Mouse (Mus musculus): ENCODE results near the gene Egln2. TPM values are rescaled to one million over a fixed set of nuclear protein-coding genes. Genes with fewer than 3 reads are reported as not detected.

Gene Egln2
- polyA plus RNA-seq, 1 experiment from 2014 or later: 31.1 TPM

DNA sequence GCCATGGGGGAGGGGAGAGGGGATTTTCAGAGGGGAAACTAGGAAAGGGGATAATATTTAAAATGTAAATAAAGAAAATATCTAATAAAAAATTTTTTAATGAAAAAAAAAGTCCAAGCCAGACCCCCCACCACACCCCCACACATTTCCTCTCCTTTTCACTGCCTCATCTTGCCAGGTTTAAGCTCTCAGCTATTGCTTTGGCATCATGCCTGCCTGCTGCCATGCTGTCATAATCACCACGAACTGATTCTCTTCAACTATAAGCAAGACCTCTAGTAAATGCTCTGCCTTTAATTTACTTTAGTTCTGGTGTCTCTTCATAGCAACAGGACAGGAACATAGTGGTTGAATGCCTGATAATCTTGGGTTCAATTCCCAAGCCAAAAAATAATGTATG lies 15.9 kb upstream of the Egln2 start:
- no peak overlapping the region for H3K4me3 ChIP-seq (ENCODE audit: inconsistent target)
- peaks cover 25% of the 10 kb centered on the region; the same call in 1 of the 2 replicates for H3K36me3 ChIP-seq (ENCODE audit: inconsistent target)
- WGBS (ENCODE audit: missing documents): 81% methylated on average over 1 of the region's 1 CpGs
- no peak overlapping the region for H3K27ac ChIP-seq
- H3K79me2 ChIP-seq (ENCODE audit: inconsistent target): peaks cover 6% of the 10 kb centered on the region; the same call in 1 of the 2 replicates

DNA sequence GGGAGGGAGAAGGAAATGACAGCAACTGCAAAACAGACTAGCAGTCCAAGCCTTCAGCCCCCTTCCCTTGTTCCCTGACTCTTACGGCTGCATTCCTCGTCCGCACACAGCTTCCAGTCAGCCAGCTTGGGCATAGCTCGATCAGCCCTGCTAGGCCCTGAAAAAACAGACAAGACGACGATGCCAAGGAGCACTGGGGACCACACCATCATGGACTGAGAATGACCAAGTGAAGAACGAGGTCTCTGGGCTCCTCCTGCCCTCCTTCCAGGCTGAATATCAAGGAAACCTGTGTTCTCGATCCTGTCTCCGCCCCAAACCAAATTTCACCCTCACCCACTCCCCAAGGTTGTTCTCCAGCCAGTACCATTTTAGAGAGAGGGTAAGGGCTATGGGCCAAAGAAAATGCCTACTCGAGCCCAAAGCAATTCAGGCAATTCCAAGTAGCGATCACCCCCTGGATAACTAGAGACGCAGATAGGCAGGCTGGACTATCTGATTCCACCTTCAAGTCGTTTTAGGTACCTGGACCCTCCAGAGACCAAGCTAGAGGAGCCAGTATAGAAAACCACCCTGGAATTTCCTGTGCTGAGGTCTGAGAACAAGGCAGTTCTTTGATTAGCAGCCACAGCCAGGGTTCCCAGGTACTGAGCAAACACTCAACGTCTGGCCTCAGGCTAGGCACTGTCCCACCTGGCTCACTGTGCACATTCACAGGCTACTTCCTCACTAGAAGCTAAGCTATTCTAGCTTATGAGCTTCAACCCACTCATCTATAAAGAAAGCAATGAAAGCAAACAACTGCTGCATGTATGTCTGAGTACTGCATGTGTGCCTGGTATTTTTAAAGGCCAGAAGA lies 14.5 kb upstream of the Egln2 start, which contains the start of the genes Gm21983 and Mia:
Gene Gm21983, minus strand, starts transcription at position 250 of the 859 bp plus-strand sequence.
Gene Mia, minus strand, starts transcription at position 321 of the 859 bp plus-strand sequence.
- 89% methylated on average over 14 of the region's 14 CpGs for WGBS (ENCODE audit: missing documents)
- Histone ChIP-seq H3K4me3 (ENCODE audit: inconsistent target) (no peak within 1 kb of the TSS), H3K79me2 (ENCODE audit: inconsistent target) (peaks cover 18% of the 10 kb centered on the region; the same call in 1 of the 2 replicates), H3K36me3 (ENCODE audit: inconsistent target) (peaks cover 12% of the 10 kb centered on the region; the same call in 1 of the 2 replicates), H3K27ac (no peak within 1 kb of the TSS)

DNA sequence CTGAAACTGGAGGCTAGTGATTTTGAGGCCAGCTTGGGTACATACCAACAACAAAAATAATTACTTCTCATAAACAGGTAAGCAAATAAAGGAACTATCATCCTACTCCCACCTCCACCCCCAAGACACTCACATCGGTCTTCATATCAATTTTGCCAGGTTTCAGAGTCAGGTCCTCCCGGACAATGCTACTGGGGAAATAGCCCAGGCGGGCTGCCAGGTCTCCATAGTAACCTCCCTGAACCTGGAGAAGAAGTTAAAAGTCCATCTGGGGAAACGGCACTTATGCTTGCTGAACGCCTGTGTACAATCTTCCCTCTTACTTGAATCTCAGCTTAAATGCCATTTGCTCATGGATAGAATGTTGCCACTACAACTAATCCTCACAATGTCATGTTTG lies 13.4 kb upstream of the Egln2 start:
- Histone ChIP-seq H3K79me2 (ENCODE audit: inconsistent target) (peaks cover 23% of the 10 kb centered on the region; the same call in 1 of the 2 replicates), H3K27ac (no peak overlapping the region), H3K4me3 (ENCODE audit: inconsistent target) (no peak overlapping the region), H3K36me3 (ENCODE audit: inconsistent target) (peaks cover 5% of the 10 kb centered on the region; the same call in 1 of the 2 replicates)
- WGBS (ENCODE audit: missing documents): 90% methylated on average over 5 of the region's 5 CpGs

DNA sequence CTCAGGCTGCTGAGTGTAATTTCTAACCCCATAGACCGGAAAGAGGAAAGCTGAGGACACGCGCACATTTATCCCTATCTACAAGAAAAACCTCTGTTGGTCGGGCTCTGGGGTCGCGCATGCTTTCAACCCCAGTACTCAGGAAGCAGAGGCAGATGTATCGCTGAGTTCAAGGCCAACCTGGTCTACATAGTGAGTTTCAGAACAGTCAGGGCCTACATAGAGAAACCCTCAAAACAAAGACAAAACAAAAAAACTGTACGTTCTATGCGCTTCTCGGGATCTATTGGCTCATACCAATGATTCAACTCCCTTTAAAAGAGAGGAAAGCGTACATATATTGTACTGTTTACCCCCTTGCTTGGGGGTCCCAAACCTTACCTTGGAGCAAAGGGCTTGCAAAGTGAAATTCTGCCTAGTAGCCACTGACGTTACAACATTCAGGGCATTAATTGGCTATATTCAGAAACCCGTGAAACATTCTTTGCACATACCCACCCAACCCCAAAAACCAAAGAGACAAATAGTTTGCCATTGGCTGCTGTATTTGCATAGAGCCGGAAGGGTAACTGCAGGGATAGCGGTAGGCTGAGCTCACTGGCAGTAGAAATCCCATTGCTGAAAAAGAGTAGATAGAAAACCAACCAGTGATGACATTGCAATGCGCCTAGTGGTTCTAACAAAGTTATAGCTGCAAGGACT lies 12.8 kb upstream of the Egln2 start:
- Histone ChIP-seq H3K36me3 (ENCODE audit: inconsistent target) (peaks cover 7% of the 10 kb centered on the region; the same call in 1 of the 2 replicates), H3K79me2 (ENCODE audit: inconsistent target) (peaks cover 23% of the 10 kb centered on the region; the same call in 1 of the 2 replicates), H3K4me3 (ENCODE audit: inconsistent target) (peak overlapping the region; percentile 26), H3K27ac (peak overlapping the region; percentile 44)
- 53% methylated on average over 16 of the region's 16 CpGs for WGBS (ENCODE audit: missing documents)

DNA sequence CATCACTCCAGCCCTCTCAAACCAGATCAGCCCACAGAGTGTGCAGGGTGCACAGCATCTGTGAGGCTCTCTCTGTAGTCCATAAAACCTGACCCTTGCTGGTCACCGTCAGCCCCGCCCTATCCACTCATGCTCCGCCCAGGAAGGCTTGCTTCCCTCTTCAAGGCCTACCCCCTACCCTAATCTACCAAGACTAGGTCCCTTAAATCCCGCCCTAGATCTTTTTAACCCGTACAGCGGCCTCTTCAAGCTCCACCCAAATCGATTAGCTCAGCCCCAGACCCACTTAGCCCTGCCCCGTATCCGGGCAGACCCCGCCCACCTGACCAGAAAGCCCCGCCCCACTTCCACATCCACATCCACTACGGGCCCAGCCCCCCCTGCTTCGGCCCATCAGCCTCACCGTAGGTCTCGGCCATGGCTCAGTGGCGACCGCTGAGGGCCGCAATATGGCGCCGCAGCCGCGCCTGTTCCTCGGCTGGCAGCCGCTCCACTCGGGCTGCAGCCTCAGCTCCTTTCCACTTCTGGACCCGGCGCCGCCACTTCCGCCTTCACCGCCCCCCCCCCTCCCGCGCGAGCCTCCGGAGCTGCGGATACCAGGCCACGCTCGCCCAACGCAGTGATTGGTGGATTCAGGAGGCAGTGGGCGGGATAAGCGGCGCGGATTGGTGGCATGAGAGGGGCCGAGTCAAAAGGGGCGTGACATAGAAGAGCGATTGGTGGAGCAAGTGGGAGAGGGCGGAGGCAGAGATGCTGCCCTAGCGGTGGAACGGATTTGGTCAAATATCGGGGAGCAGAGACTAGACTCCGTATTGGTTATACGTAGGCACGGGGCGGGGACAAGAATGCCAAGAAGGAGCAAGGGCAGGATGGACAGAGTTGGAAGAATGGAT lies 12.0 kb upstream of the Egln2 start, which contains the start of gene Rab4b:
Gene Rab4b, minus strand, starts transcription at position 573 of the 893 bp plus-strand sequence.
- peak within 1 kb of the TSS; percentile 59 for H3K4me3 ChIP-seq (ENCODE audit: inconsistent target)
- peak within 1 kb of the TSS; percentile 55 for H3K27ac ChIP-seq
- under 1% methylated on average over 46 of the region's 53 CpGs for WGBS (ENCODE audit: missing documents)
- H3K79me2 ChIP-seq (ENCODE audit: inconsistent target): peaks cover 23% of the 10 kb centered on the region; the same call in 1 of the 2 replicates
- H3K36me3 ChIP-seq (ENCODE audit: inconsistent target): peaks cover 14% of the 10 kb centered on the region

DNA sequence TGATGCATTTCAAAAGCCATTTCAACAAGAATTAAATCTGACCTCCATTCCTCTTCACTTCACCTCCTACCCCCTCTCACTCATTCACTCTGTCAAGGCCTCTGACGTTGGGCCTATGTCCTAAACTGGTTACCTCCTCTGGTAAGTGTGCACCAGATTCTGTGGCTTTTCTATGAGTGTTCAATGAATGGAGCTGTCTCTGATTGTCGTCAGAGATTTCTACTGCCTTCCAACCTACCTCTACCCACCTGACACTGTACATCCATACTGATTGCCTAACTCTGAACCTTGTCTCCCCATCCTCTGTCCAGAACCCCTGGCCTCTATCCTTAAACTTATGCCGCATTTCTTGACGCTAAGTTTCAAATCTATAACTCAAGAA lies 11.3 kb upstream of the Egln2 start:
- H3K79me2 ChIP-seq (ENCODE audit: inconsistent target): peaks cover 23% of the 10 kb centered on the region; the same call in 1 of the 2 replicates
- H3K36me3 ChIP-seq (ENCODE audit: inconsistent target): peaks cover 21% of the 10 kb centered on the region
- H3K27ac ChIP-seq: peak overlapping the region; percentile 55
- WGBS (ENCODE audit: missing documents): 14% methylated on average over 4 of the region's 4 CpGs
- peak overlapping the region; percentile 59 for H3K4me3 ChIP-seq (ENCODE audit: inconsistent target)

DNA sequence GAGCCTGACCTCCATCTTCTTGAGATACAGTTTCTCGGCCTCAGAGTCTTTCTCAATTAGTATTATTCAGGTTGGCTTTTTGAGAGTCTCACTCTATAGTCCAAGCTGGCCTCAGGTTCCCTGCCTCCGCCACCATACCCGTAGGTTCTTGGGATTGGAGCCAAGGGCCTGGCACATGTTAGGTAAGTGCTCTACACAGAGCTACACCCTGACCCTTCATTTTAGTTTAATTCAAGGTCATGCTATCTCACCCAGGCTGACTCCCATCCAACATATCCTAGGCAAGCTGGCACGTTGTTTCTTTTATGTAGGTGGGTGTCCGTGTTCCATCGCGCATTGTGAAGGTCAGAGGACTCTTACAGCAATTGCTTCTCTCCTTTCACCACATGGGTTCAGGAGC lies 8.3 kb upstream of the Egln2 start:
- H3K36me3 ChIP-seq (ENCODE audit: inconsistent target): peaks cover 51% of the 10 kb centered on the region

DNA sequence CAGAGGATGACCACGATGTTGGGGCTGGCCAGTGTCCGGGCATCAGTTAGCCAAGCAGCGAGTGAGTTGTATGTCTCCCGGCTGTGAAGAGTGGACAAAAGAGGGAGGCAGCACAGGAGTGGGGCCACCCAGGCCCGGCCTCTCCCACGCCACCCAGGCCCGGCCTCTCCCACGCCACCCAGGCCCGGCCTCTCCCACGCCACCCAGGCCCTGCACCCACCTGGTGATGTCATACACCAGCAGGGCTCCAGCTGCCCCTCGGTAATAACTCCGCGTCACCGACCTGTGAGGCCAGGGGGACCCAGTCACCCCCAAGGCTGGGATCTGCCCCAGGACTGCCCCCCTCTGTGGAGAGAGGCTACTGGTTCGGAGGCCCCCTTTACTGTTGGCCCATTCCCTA lies 7.9 kb upstream of the Egln2 start:
- H3K36me3 ChIP-seq (ENCODE audit: inconsistent target): peaks cover 52% of the 10 kb centered on the region
- peaks cover 23% of the 10 kb centered on the region; the same call in 1 of the 2 replicates for H3K79me2 ChIP-seq (ENCODE audit: inconsistent target)
- 96% methylated on average over 15 of the region's 15 CpGs for WGBS (ENCODE audit: missing documents)
- no peak overlapping the region for H3K4me3 ChIP-seq (ENCODE audit: inconsistent target)
- no peak overlapping the region for H3K27ac ChIP-seq

More for the DNA sequence above, 8.3 kb upstream of the Egln2 start:
- Histone ChIP-seq H3K79me2 (ENCODE audit: inconsistent target) (peaks cover 23% of the 10 kb centered on the region; the same call in 1 of the 2 replicates), H3K4me3 (ENCODE audit: inconsistent target) (no peak overlapping the region), H3K27ac (no peak overlapping the region)
- 95% methylated on average over 7 of the region's 7 CpGs for WGBS (ENCODE audit: missing documents)

DNA sequence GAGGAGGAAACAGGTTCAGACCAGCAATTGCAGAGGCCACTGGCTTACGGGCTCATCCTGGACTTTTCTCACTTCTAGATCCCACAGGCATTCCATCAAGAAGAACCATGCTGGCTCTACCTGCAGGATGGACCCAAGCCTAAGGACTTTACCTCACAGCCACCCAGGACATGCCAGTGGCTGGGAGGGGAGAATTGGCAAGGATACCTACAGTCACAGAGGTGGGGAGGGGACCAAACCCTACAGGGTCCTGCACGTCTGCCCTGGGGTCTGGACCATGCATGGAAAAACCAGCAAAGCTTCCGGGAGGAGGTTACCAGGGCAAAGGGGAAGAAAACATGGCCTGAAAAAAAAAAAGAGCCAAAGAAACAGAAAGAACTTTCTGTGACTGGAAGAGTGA lies 4.4 kb upstream of the Egln2 start:
- Histone ChIP-seq H3K27ac (no peak overlapping the region), H3K4me3 (ENCODE audit: inconsistent target) (no peak overlapping the region), H3K36me3 (ENCODE audit: inconsistent target) (peaks cover 52% of the 10 kb centered on the region), H3K79me2 (ENCODE audit: inconsistent target) (peaks cover 7% of the 10 kb centered on the region)
- 100% methylated on average over 2 of the region's 3 CpGs for WGBS (ENCODE audit: missing documents)

DNA sequence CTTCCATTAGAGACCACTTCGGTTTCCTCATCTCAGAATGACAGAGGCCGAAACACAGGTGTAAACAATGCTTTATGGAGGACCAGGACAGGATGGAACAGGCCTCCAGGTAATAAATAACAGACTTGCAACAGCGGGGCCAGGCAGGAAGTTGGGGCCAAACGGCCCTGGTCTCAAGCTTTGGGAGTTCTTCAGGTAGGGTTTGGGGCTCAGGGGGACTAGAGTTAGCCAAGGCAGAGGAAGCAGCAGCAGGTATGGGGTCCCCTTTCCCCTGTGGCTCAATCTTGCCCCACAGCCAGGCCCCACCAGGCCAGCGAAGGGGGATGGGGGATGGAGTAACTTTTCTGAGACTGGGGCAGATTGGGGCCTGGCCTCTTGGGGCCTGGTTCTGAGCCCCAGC lies 1.8 kb upstream of the Egln2 start:
- Histone ChIP-seq H3K36me3 (ENCODE audit: inconsistent target) (peaks cover 36% of the 10 kb centered on the region), H3K4me3 (ENCODE audit: inconsistent target) (no peak overlapping the region), H3K79me2 (ENCODE audit: inconsistent target) (peaks cover 28% of the 10 kb centered on the region), H3K27ac (no peak overlapping the region)
- WGBS (ENCODE audit: missing documents): 87% methylated on average over 5 of the region's 5 CpGs

DNA sequence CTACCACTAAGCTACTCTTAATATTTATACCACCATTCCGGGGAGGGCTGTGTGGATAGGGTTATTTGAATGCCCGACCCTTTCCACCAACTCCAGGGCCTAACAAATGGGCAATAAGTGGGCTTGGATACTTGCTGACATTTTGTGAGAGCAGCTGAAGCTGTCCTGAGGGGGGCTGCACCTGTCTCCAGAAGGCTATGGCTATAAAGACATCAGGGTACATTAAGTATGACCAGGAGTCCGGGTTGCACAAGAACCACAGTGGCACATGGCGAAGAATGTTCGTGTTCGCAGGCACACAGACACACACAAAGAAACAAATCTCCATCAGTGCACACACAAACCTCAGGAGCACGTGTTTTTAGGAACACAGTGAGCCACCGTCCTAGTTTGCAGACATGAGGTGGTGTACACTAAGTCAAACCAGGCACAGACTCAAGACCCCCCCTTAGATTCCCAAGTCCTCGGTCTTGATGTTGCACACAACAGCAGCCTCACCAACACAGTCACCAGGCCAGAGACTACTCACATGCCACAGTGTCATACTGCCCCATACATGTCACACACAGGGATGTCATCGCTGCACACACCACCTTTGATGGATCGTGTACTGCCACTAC lies 983 bp upstream of the Egln2 start:
- Histone ChIP-seq H3K36me3 (ENCODE audit: inconsistent target) (peaks cover 28% of the 10 kb centered on the region), H3K79me2 (ENCODE audit: inconsistent target) (peaks cover 36% of the 10 kb centered on the region), H3K4me3 (ENCODE audit: inconsistent target) (peak overlapping the region; percentile 40), H3K27ac (peak overlapping the region; percentile 83)
- 49% methylated on average over 10 of the region's 11 CpGs for WGBS (ENCODE audit: missing documents)

DNA sequence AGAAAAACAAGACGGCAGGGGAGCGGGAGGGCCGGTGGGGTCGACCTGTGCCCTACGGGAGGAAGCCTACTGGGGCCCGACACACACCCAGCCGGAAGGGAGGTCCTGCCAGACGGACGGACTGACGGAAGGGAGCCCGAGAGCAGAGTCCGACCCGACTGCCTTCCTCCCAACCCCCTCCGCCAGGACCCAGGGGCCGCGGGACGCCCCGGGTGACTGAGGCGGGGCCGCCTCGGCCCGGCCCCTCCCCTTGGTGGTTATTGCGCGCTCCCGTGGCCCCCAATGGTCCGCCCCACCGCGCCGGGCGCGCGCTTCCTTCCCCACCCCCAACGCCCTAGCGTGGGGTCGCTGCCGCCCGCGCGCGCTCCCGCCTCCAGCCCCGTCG lies 381 bp downstream of the Egln2 start:
- H3K36me3 ChIP-seq (ENCODE audit: inconsistent target): peaks cover 14% of the 10 kb centered on the region; the same call in 1 of the 2 replicates
- peak overlapping the region; percentile 79 for H3K4me3 ChIP-seq (ENCODE audit: inconsistent target)
- under 1% methylated on average over 39 of the region's 43 CpGs for WGBS (ENCODE audit: missing documents)
- peaks cover 50% of the 10 kb centered on the region for H3K79me2 ChIP-seq (ENCODE audit: inconsistent target)
- H3K27ac ChIP-seq: peak overlapping the region; percentile 72

DNA sequence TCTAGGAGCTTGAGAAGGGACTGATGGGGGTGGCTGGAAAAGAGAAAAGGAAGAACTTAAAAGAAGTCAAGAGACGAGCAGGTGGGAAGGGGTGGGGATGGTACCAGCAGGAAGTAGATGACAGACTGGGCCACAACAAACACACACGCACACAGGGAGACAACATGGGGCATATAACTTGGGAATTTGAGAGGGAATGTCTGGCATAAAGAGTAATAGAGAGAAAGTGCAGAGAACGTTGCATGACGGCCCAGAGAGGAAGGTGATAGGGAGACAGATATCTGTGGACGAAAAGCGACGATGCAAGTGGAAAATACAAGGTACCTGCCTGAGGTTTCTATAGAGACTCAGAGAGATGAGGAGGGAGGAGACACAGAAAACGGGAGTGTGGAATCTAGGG lies 906 bp downstream of the Egln2 start:
- peak overlapping the region; percentile 72 for H3K27ac ChIP-seq
- 3% methylated on average over 8 of the region's 8 CpGs for WGBS (ENCODE audit: missing documents)
- H3K36me3 ChIP-seq (ENCODE audit: inconsistent target): peaks cover 9% of the 10 kb centered on the region; the same call in 1 of the 2 replicates
- H3K79me2 ChIP-seq (ENCODE audit: inconsistent target): peaks cover 55% of the 10 kb centered on the region
- peak overlapping the region; percentile 79 for H3K4me3 ChIP-seq (ENCODE audit: inconsistent target)

Data from macrophage (primary cell).